Mouse (Mus musculus) urinary bladder, postnatal 14 days (tissue): ENCODE results near the gene Ache.
A peak's percentile ranks its signal among the peaks of the same experiment; 100 is the strongest.

ENCODE experiments used
- DNase-seq: peaks from one replicate; pipeline ENCODE4 v3.0.0; 2021; ENCODE audit warnings: low spot score

Ache gene

GRCm38 (mm10) chr5:137334317-137334716 lies 47.0 kb downstream of the Ache start:
- no peak for DNase-seq

GRCm38 (mm10) chr5:137335066-137335465 lies 47.7 kb downstream of the Ache start:
- DNase-seq: no peak

GRCm38 (mm10) chr5:137337190-137337589 lies 49.9 kb downstream of the Ache start:
- no peak for DNase-seq

- peak; percentile 93 for DNase-seq
Observed at GRCm38 (mm10) chr5:137338256-137338655, 50.9 kb downstream of the Ache start.

- DNase-seq: peak; percentile 31
Observed at GRCm38 (mm10) chr5:137338663-137339289, 51.5 kb downstream of the Ache start.

- DNase-seq: peak; percentile 35
Observed at GRCm38 (mm10) chr5:137339290-137339979, 52.1 kb downstream of the Ache start.

GRCm38 (mm10) chr5:137340222-137340621 lies 52.9 kb downstream of the Ache start:
- DNase-seq: no peak

- DNase-seq: no peak
Observed at GRCm38 (mm10) chr5:137342407-137343012, 55.2 kb downstream of the Ache start.

GRCm38 (mm10) chr5:137343412-137343811 lies 56.1 kb downstream of the Ache start:
- DNase-seq: no peak

- DNase-seq: no peak
Observed at GRCm38 (mm10) chr5:137343869-137344268, 56.5 kb downstream of the Ache start.
